Mouse (Mus musculus) forebrain, embryonic 10.5 days (tissue): ENCODE results near the gene Inpp5e. TPM values are rescaled to one million over a fixed set of nuclear protein-coding genes. Genes with fewer than 3 reads are reported as not detected.

Source experiments
- DNase-seq: peaks from one replicate; pipeline ENCODE4 v3.0.0-alpha.2; 2017; ENCODE audit warnings: low spot score; ENCODE audit errors: extremely low spot score
- H3K27ac ChIP-seq: fragments of 300-500 bp; sonication (generic); 2 replicates; pipeline ENCODE4 v1.5.1; 2016; ENCODE audit warnings: mild to moderate bottlenecking
- H3K27me3 ChIP-seq: fragments of 300-500 bp; sonication (generic); 2 replicates; pipeline ENCODE4 v1.6.1; 2016; ENCODE audit warnings: mild to moderate bottlenecking; ENCODE audit not compliant: poor library complexity, severe bottlenecking
- H3K36me3 ChIP-seq: fragments of 300-500 bp; sonication (generic); replicated peaks from 2 replicates; pipeline ENCODE4 v1.6.1; 2016; ENCODE audit warnings: mild to moderate bottlenecking, moderate library complexity
- H3K4me1 ChIP-seq: fragments of 300-500 bp; sonication (generic); 2 replicates; pipeline ENCODE4 v1.6.1; 2016
- H3K4me3 ChIP-seq: fragments of 300-500 bp; sonication (generic); 2 replicates; pipeline ENCODE4 v1.5.1; 2016; ENCODE audit warnings: mild to moderate bottlenecking, moderate library complexity
- H3K9me3 ChIP-seq: fragments of 300-500 bp; sonication (generic); 2 replicates; pipeline ENCODE4 v1.6.1; 2016; ENCODE audit warnings: mild to moderate bottlenecking, moderate library complexity
- WGBS: fragments of 180-500 bp; shearing (Covaris S2); methylation state at CpG from one replicate; pipeline ENCODE4 v1.1.7; 2016; 5-methylcytosine and 5-hydroxymethylcytosine counted together
- polyA plus RNA-seq: library from polyadenylated mRNA; unstranded; fragments of >200 nt; fragmentation: Nextera tagmentation; extraction: Ambion mirVana; gene quantifications from 2 replicates; pipeline ENCODE4 v1.2.1, GENCODE M21; 2016

Gene Inpp5e
- polyA plus RNA-seq, 1 experiment from 2014 or later, result 24.6 TPM

- Histone ChIP-seq H3K27me3 (no peaks in the 10 kb centered on the region), H3K4me1 (peaks cover 35% of the 10 kb centered on the region), H3K9me3 (no peaks in the 10 kb centered on the region), H3K27ac (no peak overlapping the region), H3K36me3 (peaks cover 50% of the 10 kb centered on the region), H3K4me3 (no peak overlapping the region)
- WGBS, result 96% methylated on average over 4 of the region's 4 CpGs
- DNase-seq, result no peak
These were observed 32.3 kb upstream of the Inpp5e start for GRCm38 (mm10) chr2:26441261-26441660.

GRCm38 (mm10) chr2:26439671-26440070 lies 30.7 kb upstream of the Inpp5e start:
- no peak overlapping the region for H3K27ac ChIP-seq
- H3K4me3 ChIP-seq, result no peak overlapping the region; the same call in 1 of the 2 replicates
- 93% methylated on average over 6 of the region's 6 CpGs for whole genome bisulfite sequencing
- no peaks in the 10 kb centered on the region for H3K27me3 ChIP-seq
- H3K4me1 ChIP-seq, result peaks cover 30% of the 10 kb centered on the region
- H3K9me3 ChIP-seq, result no peaks in the 10 kb centered on the region
- no peak for DNase-seq
- H3K36me3 ChIP-seq, result peaks cover 66% of the 10 kb centered on the region

- WGBS, result 90% methylated on average over 7 of the region's 7 CpGs
- H3K9me3 ChIP-seq, result no peaks in the 10 kb centered on the region
- no peak overlapping the region for H3K27ac ChIP-seq
- H3K27me3 ChIP-seq, result no peaks in the 10 kb centered on the region
- no peak for DNase-seq
- H3K36me3 ChIP-seq, result peaks cover 79% of the 10 kb centered on the region
- peaks cover 17% of the 10 kb centered on the region for H3K4me1 ChIP-seq
- no peak overlapping the region for H3K4me3 ChIP-seq
These were observed 29.4 kb upstream of the Inpp5e start for GRCm38 (mm10) chr2:26438373-26438772.

- H3K4me1 ChIP-seq, result peaks cover 10% of the 10 kb centered on the region; the same call in 1 of the 2 replicates
- H3K4me3 ChIP-seq, result no peak overlapping the region
- no peaks in the 10 kb centered on the region for H3K27me3 ChIP-seq
- H3K27ac ChIP-seq, result no peak overlapping the region
- H3K9me3 ChIP-seq, result no peaks in the 10 kb centered on the region
- 84% methylated on average over 4 of the region's 4 CpGs for WGBS
- no peak for DNase-seq
- H3K36me3 ChIP-seq, result peaks cover 90% of the 10 kb centered on the region
These were observed 28.2 kb upstream of the Inpp5e start for GRCm38 (mm10) chr2:26437221-26437620.

GRCm38 (mm10) chr2:26434791-26435572 lies 26.0 kb upstream of the Inpp5e start:
- peaks cover 93% of the 10 kb centered on the region for H3K36me3 ChIP-seq
- 91% methylated on average over 7 of the region's 7 CpGs for WGBS
- DNase-seq, result no peak
- no peaks in the 10 kb centered on the region for H3K9me3 ChIP-seq
- peaks cover 10% of the 10 kb centered on the region; the same call in 1 of the 2 replicates for H3K4me1 ChIP-seq
- H3K4me3 ChIP-seq, result no peak overlapping the region
- no peak overlapping the region for H3K27ac ChIP-seq
- no peaks in the 10 kb centered on the region for H3K27me3 ChIP-seq

- no peak overlapping the region for H3K4me3 ChIP-seq
- 91% methylated on average over 5 of the region's 5 CpGs for WGBS
- H3K27me3 ChIP-seq, result no peaks in the 10 kb centered on the region
- DNase-seq, result no peak
- H3K27ac ChIP-seq, result no peak overlapping the region
- H3K9me3 ChIP-seq, result no peaks in the 10 kb centered on the region
- H3K4me1 ChIP-seq, result no peaks in the 10 kb centered on the region
- H3K36me3 ChIP-seq, result peaks cover 100% of the 10 kb centered on the region
These were observed 20.8 kb upstream of the Inpp5e start for GRCm38 (mm10) chr2:26429851-26430250.

GRCm38 (mm10) chr2:26424541-26424940 lies 15.5 kb upstream of the Inpp5e start:
- Histone ChIP-seq H3K9me3 (no peaks in the 10 kb centered on the region), H3K27ac (no peak overlapping the region), H3K4me1 (no peaks in the 10 kb centered on the region), H3K36me3 (peaks cover 100% of the 10 kb centered on the region), H3K27me3 (no peaks in the 10 kb centered on the region), H3K4me3 (no peak overlapping the region)
- 93% methylated on average over 2 of the region's 2 CpGs for WGBS
- DNase-seq, result no peak

GRCm38 (mm10) chr2:26423086-26423485 lies 14.1 kb upstream of the Inpp5e start:
- Histone ChIP-seq H3K4me3 (no peak overlapping the region), H3K4me1 (no peaks in the 10 kb centered on the region), H3K27me3 (no peaks in the 10 kb centered on the region), H3K27ac (no peak overlapping the region), H3K36me3 (peaks cover 98% of the 10 kb centered on the region), H3K9me3 (no peaks in the 10 kb centered on the region)
- WGBS, result 89% methylated on average over 1 of the region's 1 CpGs
- DNase-seq, result no peak

GRCm38 (mm10) chr2:26421969-26422368 lies 13.0 kb upstream of the Inpp5e start:
- H3K4me3 ChIP-seq, result no peak overlapping the region
- peaks cover 98% of the 10 kb centered on the region for H3K36me3 ChIP-seq
- H3K4me1 ChIP-seq, result no peaks in the 10 kb centered on the region
- H3K27me3 ChIP-seq, result no peaks in the 10 kb centered on the region
- no peak overlapping the region for H3K27ac ChIP-seq
- H3K9me3 ChIP-seq, result no peaks in the 10 kb centered on the region
- DNase-seq, result no peak
- 99% methylated on average over 2 of the region's 2 CpGs for WGBS

- no peak for DNase-seq
- Histone ChIP-seq H3K4me3 (no peak overlapping the region), H3K9me3 (no peaks in the 10 kb centered on the region), H3K27ac (no peak overlapping the region), H3K27me3 (no peaks in the 10 kb centered on the region), H3K36me3 (peaks cover 98% of the 10 kb centered on the region), H3K4me1 (no peaks in the 10 kb centered on the region)
- WGBS, result 93% methylated on average over 1 of the region's 1 CpGs
These were observed 9.1 kb upstream of the Inpp5e start for GRCm38 (mm10) chr2:26418120-26418519.

- no peak for DNase-seq
- H3K27ac ChIP-seq, result no peak overlapping the region
- no peaks in the 10 kb centered on the region for H3K9me3 ChIP-seq
- no peaks in the 10 kb centered on the region for H3K27me3 ChIP-seq
- peaks cover 98% of the 10 kb centered on the region for H3K36me3 ChIP-seq
- H3K4me3 ChIP-seq, result no peak overlapping the region
- H3K4me1 ChIP-seq, result no peaks in the 10 kb centered on the region
These were observed 8.1 kb upstream of the Inpp5e start for GRCm38 (mm10) chr2:26417066-26417465.

GRCm38 (mm10) chr2:26410931-26411411 lies 2.0 kb upstream of the Inpp5e start:
- DNase-seq, result no peak
- WGBS, result 90% methylated on average over 4 of the region's 5 CpGs
- H3K27ac ChIP-seq, result no peak overlapping the region
- peaks cover 34% of the 10 kb centered on the region for H3K4me1 ChIP-seq
- no peak overlapping the region for H3K4me3 ChIP-seq
- H3K36me3 ChIP-seq, result peaks cover 82% of the 10 kb centered on the region
- no peaks in the 10 kb centered on the region for H3K9me3 ChIP-seq
- no peaks in the 10 kb centered on the region for H3K27me3 ChIP-seq

- Histone ChIP-seq H3K9me3 (no peaks in the 10 kb centered on the region), H3K27ac (no peak overlapping the region), H3K4me3 (no peak overlapping the region), H3K27me3 (no peaks in the 10 kb centered on the region), H3K36me3 (peaks cover 79% of the 10 kb centered on the region), H3K4me1 (peaks cover 42% of the 10 kb centered on the region)
- 81% methylated on average over 5 of the region's 5 CpGs for WGBS
- DNase-seq, result no peak
These were observed 1.1 kb upstream of the Inpp5e start for GRCm38 (mm10) chr2:26410091-26410490.
